In genomic region chr2:71837791-71838190, GRCm38 (mm10) we compare ENCODE assay signal across 1 mouse cellular context.
TF ChIP-seq lines count a peak whose summit lies in the region.

No protein-coding gene starts in this region.

TF ChIP-seq in CH12.LX, 34 proteins besides CTCF, POLR2A, EP300 and RAD21 (continued from another document):
- TF ChIP-seq ZC3H11A (IDR thresholded peaks at IDR 0.05; ENCODE audit: low read depth, low read length) (peak; percentile 31; the same call in 1 of the 2 replicates), MYC (IDR thresholded peaks at IDR 0.05; ENCODE audit: low read depth, low read length) (no peak), RCOR1 (conservative IDR thresholded peaks at IDR 0.05; ENCODE audit: low read depth, low read length) (no peak), JUND (conservative IDR thresholded peaks at IDR 0.05; ENCODE audit: low read depth, low read length) (0 out of 2 replicates have a peak, but pooled peaks have one; percentile 11), GABPA (IDR thresholded peaks at IDR 0.05; ENCODE audit: insufficient replicate concordance, low read depth, low read length) (no peak), ELF1 (IDR thresholded peaks at IDR 0.05; ENCODE audit: low read depth, low read length) (peak; percentile 25; the same call in 1 of the 2 replicates), CHD2 (IDR thresholded peaks at IDR 0.05; ENCODE audit: low read length) (peak; percentile 11; the same call in 1 of the 2 replicates), IRF4 (IDR thresholded peaks at IDR 0.05; ENCODE audit: low read depth, low read length) (peak; percentile 62), KAT2A (IDR thresholded peaks at IDR 0.05; ENCODE audit: insufficient replicate concordance, low read length) (no peak), USF1 (IDR thresholded peaks at IDR 0.05; ENCODE audit: low read depth, low read length) (no peak), MAZ (IDR thresholded peaks at IDR 0.05; ENCODE audit: low read depth, low read length) (0 out of 2 replicates have a peak, but pooled peaks have one; percentile 18)
